Mouse (Mus musculus): Measurements from ENCODE around the gene Gm45194. TPM values are rescaled to one million over a fixed set of nuclear protein-coding genes. Genes with fewer than 3 reads are reported as not detected.

Gm45194 gene
- polyA plus RNA-seq, 1 experiment = not detected

DNA sequence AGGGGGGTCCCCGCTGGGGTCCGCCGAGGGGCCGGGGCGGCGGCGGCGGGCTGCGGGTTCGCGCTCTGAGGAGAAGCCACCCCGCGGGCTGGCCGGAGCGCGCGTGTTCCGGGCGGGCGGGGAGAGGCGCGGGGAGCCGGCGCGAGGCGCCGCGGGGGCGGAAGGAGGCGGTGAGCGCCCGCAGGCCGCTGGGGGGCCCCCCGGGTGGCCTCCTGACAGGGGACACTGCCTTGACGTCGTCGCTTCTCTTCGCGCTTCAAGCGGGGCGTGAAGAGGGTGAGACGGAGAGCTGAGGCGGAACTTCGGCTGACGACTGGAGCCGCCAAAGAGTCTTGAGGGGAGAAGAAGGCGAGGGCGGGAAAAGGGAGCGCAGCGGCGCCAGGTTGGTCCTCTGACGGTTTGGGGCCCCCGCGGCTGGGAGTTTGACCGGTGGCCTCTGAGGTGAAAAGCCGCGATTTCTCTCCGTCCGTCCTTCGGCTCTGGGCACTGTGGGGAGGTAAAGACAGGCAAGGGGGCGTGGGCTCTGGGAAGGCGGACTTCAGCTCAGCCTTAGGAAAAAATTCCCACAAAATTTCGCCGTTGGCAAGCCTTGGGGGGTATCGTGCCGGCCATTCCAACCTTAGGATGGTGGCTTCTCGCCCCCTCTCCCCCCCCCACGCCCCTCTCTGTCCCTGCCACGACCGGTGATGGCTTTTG lies 4.0 kb downstream of the Gm45194 start:
- TF ChIP-seq POLR2A (IDR thresholded peaks at IDR 0.05; ENCODE audit: insufficient read length, low read depth) (no peak), TCF3 (IDR thresholded peaks at IDR 0.05; ENCODE audit: insufficient read length, low read depth) (no peak), REST (IDR thresholded peaks at IDR 0.05; ENCODE audit: insufficient read depth, insufficient read length) (no peak), MYOD1 (IDR thresholded peaks at IDR 0.05; ENCODE audit: control insufficient read depth in 1 of 3, insufficient read length in 2 of 3, low read depth in 2 of 3) (no peak), E2F4 (IDR thresholded peaks at IDR 0.05; ENCODE audit: insufficient read depth) (no peak), POLR2AphosphoS2 (IDR thresholded peaks at IDR 0.05; ENCODE audit: insufficient read length, low read depth) (no peak), MYOG (IDR thresholded peaks at IDR 0.05; ENCODE audit: control insufficient read depth in 1 of 3, insufficient read depth in 1 of 3, insufficient read length in 2 of 3, low read depth in 2 of 3) (no peak), TCF12 (IDR thresholded peaks at IDR 0.05; ENCODE audit: insufficient read depth, poor library complexity, severe bottlenecking) (no peak), USF1 (IDR thresholded peaks at IDR 0.05; ENCODE audit: low read depth) (no peak), CEBPB (IDR thresholded peaks at IDR 0.05; ENCODE audit: insufficient read depth, poor library complexity, severe bottlenecking) (no peak), SRF (IDR thresholded peaks at IDR 0.05; ENCODE audit: control insufficient read depth, insufficient read length, low read depth) (no peak), MAX (IDR thresholded peaks at IDR 0.05; ENCODE audit: low read depth) (no peak)
- H3K27me3 ChIP-seq (ENCODE audit: control insufficient read depth, insufficient read depth, insufficient read length) = no peaks in the 10 kb centered on the region
- H3K79me2 ChIP-seq (ENCODE audit: control insufficient read depth, insufficient read depth) = no peaks in the 10 kb centered on the region
- H3K4me3 ChIP-seq = no peak overlapping the region
- H3K36me3 ChIP-seq (ENCODE audit: control insufficient read depth, insufficient read depth) = no peaks in the 10 kb centered on the region
- H3K4me2 ChIP-seq (ENCODE audit: low read depth) = no peak overlapping the region
- H3ac ChIP-seq (ENCODE audit: control insufficient read depth, insufficient read length) = no peak overlapping the region

DNA sequence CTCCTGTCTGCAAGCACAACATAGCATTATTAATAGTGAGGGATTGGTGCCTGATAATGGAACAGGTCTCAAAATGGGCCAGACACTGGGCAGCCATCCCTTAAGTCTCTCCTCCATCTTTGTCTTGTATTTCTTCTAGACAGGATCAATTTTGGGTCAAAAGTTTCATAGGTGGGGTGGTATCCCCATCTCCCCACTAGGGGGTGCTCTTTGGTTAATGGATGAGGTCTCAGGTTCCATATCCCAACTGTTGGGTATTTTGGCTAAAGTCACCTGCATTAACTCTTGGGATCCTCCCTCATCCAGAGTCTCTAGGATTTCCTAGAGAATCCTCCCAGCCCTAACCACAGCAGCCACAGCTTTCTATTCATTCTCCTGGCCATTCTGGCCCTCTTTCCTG lies 26.2 kb downstream of the Gm45194 start:
- TF ChIP-seq TCF12 (IDR thresholded peaks at IDR 0.05; ENCODE audit: insufficient read depth, poor library complexity, severe bottlenecking) (no peak), MYOG (IDR thresholded peaks at IDR 0.05; ENCODE audit: control insufficient read depth in 1 of 3, insufficient read depth in 1 of 3, insufficient read length in 2 of 3, low read depth in 2 of 3) (no peak), USF1 (IDR thresholded peaks at IDR 0.05; ENCODE audit: low read depth) (no peak), E2F4 (IDR thresholded peaks at IDR 0.05; ENCODE audit: insufficient read depth) (no peak), POLR2A (IDR thresholded peaks at IDR 0.05; ENCODE audit: insufficient read length, low read depth) (no peak), MYOD1 (IDR thresholded peaks at IDR 0.05; ENCODE audit: control insufficient read depth in 1 of 3, insufficient read length in 2 of 3, low read depth in 2 of 3) (no peak)
- H3K36me3 ChIP-seq (ENCODE audit: control insufficient read depth, insufficient read depth) = no peaks in the 10 kb centered on the region
- H3ac ChIP-seq (ENCODE audit: control insufficient read depth, insufficient read length) = no peak overlapping the region
- no peak overlapping the region for H3K4me2 ChIP-seq (ENCODE audit: low read depth)
- no peaks in the 10 kb centered on the region for H3K79me2 ChIP-seq (ENCODE audit: control insufficient read depth, insufficient read depth)
- H3K4me3 ChIP-seq = no peak overlapping the region
- no peaks in the 10 kb centered on the region for H3K27me3 ChIP-seq (ENCODE audit: control insufficient read depth, insufficient read depth, insufficient read length)

DNA sequence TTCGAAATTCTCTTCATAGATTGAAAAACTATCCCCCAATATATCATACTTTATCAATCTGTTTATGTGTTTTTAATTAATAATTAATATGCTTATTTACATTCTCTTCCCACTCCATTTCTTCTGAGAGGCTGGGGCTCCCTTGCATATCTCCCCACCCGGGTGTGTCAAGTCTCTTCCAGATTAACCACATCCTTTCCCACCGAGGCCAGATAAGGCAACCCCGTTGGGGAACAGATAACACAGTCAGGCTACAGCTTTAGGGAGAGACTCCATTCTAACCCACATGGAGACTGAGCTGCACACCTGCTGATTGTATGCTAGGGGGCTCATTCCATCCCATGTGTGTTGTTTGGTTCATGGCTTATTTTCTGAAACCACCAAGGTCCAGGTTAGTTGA lies 69.7 kb downstream of the Gm45194 start:
- TF ChIP-seq MYOD1 (IDR thresholded peaks at IDR 0.05; ENCODE audit: control insufficient read depth in 1 of 3, insufficient read length in 2 of 3, low read depth in 2 of 3) = no peak
- no peak for TF ChIP-seq MAX (IDR thresholded peaks at IDR 0.05; ENCODE audit: low read depth)
- TF ChIP-seq MYOG (IDR thresholded peaks at IDR 0.05; ENCODE audit: control insufficient read depth in 1 of 3, insufficient read depth in 1 of 3, insufficient read length in 2 of 3, low read depth in 2 of 3) = no peak
- no peak for TF ChIP-seq POLR2AphosphoS2 (IDR thresholded peaks at IDR 0.05; ENCODE audit: insufficient read length, low read depth)
- no peak for TF ChIP-seq POLR2A (IDR thresholded peaks at IDR 0.05; ENCODE audit: insufficient read length, low read depth)
- no peak for TF ChIP-seq E2F4 (IDR thresholded peaks at IDR 0.05; ENCODE audit: insufficient read depth)
- no peak for TF ChIP-seq CEBPB (IDR thresholded peaks at IDR 0.05; ENCODE audit: insufficient read depth, poor library complexity, severe bottlenecking)
- TF ChIP-seq TCF3 (IDR thresholded peaks at IDR 0.05; ENCODE audit: insufficient read length, low read depth) = no peak
- no peak for TF ChIP-seq USF1 (IDR thresholded peaks at IDR 0.05; ENCODE audit: low read depth)
- no peak for TF ChIP-seq SRF (IDR thresholded peaks at IDR 0.05; ENCODE audit: control insufficient read depth, insufficient read length, low read depth)
- no peak for TF ChIP-seq TCF12 (IDR thresholded peaks at IDR 0.05; ENCODE audit: insufficient read depth, poor library complexity, severe bottlenecking)
- TF ChIP-seq REST (IDR thresholded peaks at IDR 0.05; ENCODE audit: insufficient read depth, insufficient read length) = no peak
- Histone ChIP-seq H3K79me2 (ENCODE audit: control insufficient read depth, insufficient read depth) (no peaks in the 10 kb centered on the region), H3K36me3 (ENCODE audit: control insufficient read depth, insufficient read depth) (no peaks in the 10 kb centered on the region), H3K27me3 (ENCODE audit: control insufficient read depth, insufficient read depth, insufficient read length) (no peaks in the 10 kb centered on the region), H3ac (ENCODE audit: control insufficient read depth, insufficient read length) (no peak overlapping the region), H3K4me3 (no peak overlapping the region), H3K4me2 (ENCODE audit: low read depth) (no peak overlapping the region)

DNA sequence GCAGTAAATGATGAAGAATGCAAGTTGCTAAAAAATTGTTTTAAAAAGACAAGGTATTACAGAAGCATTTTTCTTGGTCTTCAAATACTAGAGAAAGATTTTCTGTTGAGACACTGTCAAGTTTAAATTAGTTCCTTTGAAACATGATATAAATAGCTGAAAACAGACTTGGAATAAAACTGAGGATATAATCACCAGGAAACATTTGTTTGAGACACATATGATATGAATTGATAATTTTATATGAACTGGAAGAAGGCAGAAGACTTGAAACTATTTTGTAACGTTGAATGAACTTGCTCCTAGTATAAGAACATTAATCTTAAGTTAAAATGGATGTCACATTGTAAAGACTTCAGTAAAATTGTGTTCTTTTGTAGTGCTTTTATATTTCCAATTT lies 108.5 kb downstream of the Gm45194 start:
- Histone ChIP-seq H3K27me3 (ENCODE audit: control insufficient read depth, insufficient read depth, insufficient read length) (no peaks in the 10 kb centered on the region), H3K79me2 (ENCODE audit: control insufficient read depth, insufficient read depth) (no peaks in the 10 kb centered on the region), H3K4me2 (ENCODE audit: low read depth) (no peak overlapping the region), H3K4me3 (no peak overlapping the region), H3K36me3 (ENCODE audit: control insufficient read depth, insufficient read depth) (no peaks in the 10 kb centered on the region), H3ac (ENCODE audit: control insufficient read depth, insufficient read length) (no peak overlapping the region)
- no peak for TF ChIP-seq TCF3 (IDR thresholded peaks at IDR 0.05; ENCODE audit: insufficient read length, low read depth)
- TF ChIP-seq E2F4 (IDR thresholded peaks at IDR 0.05; ENCODE audit: insufficient read depth) = no peak
- no peak for TF ChIP-seq TCF12 (IDR thresholded peaks at IDR 0.05; ENCODE audit: insufficient read depth, poor library complexity, severe bottlenecking)
- no peak for TF ChIP-seq USF1 (IDR thresholded peaks at IDR 0.05; ENCODE audit: low read depth)
- no peak for TF ChIP-seq SRF (IDR thresholded peaks at IDR 0.05; ENCODE audit: control insufficient read depth, insufficient read length, low read depth)
- no peak for TF ChIP-seq MYOD1 (IDR thresholded peaks at IDR 0.05; ENCODE audit: control insufficient read depth in 1 of 3, insufficient read length in 2 of 3, low read depth in 2 of 3)
- TF ChIP-seq MAX (IDR thresholded peaks at IDR 0.05; ENCODE audit: low read depth) = no peak
- TF ChIP-seq POLR2AphosphoS2 (IDR thresholded peaks at IDR 0.05; ENCODE audit: insufficient read length, low read depth) = no peak
- no peak for TF ChIP-seq POLR2A (IDR thresholded peaks at IDR 0.05; ENCODE audit: insufficient read length, low read depth)
- no peak for TF ChIP-seq REST (IDR thresholded peaks at IDR 0.05; ENCODE audit: insufficient read depth, insufficient read length)
- TF ChIP-seq MYOG (IDR thresholded peaks at IDR 0.05; ENCODE audit: control insufficient read depth in 1 of 3, insufficient read depth in 1 of 3, insufficient read length in 2 of 3, low read depth in 2 of 3) = no peak
- no peak for TF ChIP-seq CEBPB (IDR thresholded peaks at IDR 0.05; ENCODE audit: insufficient read depth, poor library complexity, severe bottlenecking)
